Mouse (Mus musculus) embryonic stem cell, embryonic (primary cell): Measurements from ENCODE around the gene Tspan4.

Experiments
- CTCF ChIA-PET, 4 experiments: fragments of 300-600 bp in 2 of 4; fragments of 350-600 bp in 2 of 4; sonication (Branson Sonifier 250); formaldehyde crosslinking; loops; one replicate each; lab custom pipeline; 2022; ENCODE audit warnings: inconsistent platforms in 2 of 4; lab: Charles Lee
- POLR2A ChIA-PET, 4 experiments: fragments of 300-600 bp in 2 of 4; fragments of 350-600 bp in 2 of 4; sonication (Branson Sonifier 250); formaldehyde crosslinking; loops; one replicate each; lab custom pipeline; 2022; ENCODE audit warnings: antibody characterized with exemption in 4 of 4, inconsistent platforms in 1 of 4; lab: Charles Lee

Gene Tspan4

DNA sequence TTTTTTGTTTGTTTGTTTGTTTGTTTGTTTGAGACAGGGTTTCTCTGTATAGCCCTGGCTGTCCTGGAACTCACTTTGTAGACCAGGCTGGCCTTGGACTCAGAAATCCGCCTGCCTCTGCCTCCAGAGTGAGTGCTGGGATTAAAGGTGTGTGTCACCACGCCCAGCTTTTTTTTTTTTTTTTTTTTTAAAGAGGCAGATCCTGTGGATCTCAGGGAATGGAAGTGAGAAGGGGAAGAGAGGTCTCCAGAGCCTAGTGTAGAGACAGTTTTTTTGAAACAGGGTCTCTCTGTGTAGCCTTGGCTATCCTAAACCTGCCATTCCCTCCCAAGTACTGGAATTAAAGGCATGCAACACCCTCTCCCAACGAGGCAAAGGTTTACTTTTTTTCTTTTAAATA lies 28.7 kb upstream of the Tspan4 start:
- CTCF ChIA-PET = interaction anchor here (0.6 to 1.4 kb wide), 13 partner anchors 9 to 167 kb away, joined by 3 to 14 read pairs (median 4); no protein-coding TSS in a partner anchor
- POLR2A ChIA-PET = interaction anchor here (0.6 to 26.7 kb wide), 36 partner anchors 8 to 604 kb away, joined by 3 to 944 read pairs (median 6); partner anchors contain the start of genes Cd151 (in 3 of the 4), Cend1 (in 2 of the 4), Chid1 (in 2 of the 4) and Cracr2b (in 2 of the 4)

DNA sequence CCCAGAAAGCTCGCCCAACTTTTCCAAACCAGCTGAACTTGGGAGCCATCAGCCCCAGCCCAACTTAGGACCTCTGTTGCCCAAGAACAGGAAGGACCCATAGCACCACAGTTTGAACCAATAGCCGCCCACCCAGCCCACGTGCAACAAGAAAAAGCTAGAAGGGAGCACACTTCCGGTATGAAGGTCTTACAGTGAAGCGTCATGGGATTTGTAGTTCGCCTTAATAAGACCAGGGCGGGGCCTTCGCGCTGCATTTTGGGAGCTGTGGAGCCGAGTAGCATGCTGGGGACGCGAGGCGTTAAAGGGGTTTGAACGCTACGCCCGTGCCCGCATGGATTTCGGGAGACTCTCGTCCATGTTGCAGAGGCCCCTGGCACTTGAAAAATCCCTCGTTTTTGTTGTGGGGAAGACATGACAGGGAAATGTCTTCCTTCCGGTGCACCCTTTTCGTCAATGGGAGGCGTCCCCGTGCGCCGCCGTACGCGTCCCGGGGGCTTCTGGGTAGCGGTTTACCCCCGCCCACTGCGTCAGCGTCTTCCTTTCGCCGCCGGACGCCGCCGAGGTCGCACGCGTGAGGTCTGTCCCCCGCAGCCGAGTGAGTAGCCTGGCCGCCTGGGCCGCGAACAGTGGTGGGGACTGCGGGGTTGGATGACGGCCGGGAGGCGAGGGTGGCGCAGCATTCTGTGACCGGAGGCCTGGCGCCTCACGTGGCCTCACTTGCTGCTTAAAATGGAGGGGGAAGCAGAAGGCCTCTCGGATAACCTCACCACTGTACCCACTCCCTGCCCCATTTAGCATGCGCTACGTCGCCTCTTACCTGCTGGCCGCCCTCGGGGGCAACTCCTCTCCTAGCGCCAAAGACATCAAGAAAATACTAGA lies 27.7 kb upstream of the Tspan4 start, which contains the start of gene Rplp2:
TSS of gene Rplp2 (plus strand) at position 261 of the 882 bp plus-strand sequence.
- POLR2A ChIA-PET = interaction anchor here (0.5 to 26.7 kb wide), 68 partner anchors 8 to 1606 kb away, joined by 3 to 944 read pairs (median 4); partner anchors contain the start of genes Cd151 (in 4 of the 4), Chid1 (in 3 of the 4), Cracr2b (in 3 of the 4) and Polr2l (in 3 of the 4)
- CTCF ChIA-PET = interaction anchor here (0.6 to 1.4 kb wide), 18 partner anchors 8 to 177 kb away, joined by 3 to 14 read pairs (median 4); partner anchors contain the start of gene Taldo1 (in 1 of the 4)

DNA sequence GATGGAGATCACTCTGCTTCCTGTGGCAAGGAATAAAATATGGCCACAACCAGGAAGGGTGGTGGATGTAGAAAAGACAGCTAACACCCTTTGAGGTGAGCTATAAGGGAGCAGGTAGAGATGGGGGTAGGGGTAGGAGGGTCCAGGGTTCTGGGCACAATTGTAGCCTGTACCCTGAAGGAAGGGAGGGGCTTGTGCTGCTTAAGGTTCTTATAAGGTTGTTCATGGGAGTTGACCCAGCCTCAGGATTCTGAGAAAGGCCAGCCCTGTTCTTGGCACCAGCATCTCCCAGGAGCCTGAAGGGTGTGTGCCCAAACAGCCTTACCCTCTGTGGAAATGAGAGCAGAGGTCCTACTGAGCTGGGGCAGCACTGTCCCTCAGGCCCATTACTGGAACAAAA lies 23.1 kb upstream of the Tspan4 start:
- ChIA-PET POLR2A (interaction anchor here (0.6 to 26.7 kb wide), 23 partner anchors 8 to 235 kb away, joined by 3 to 944 read pairs (median 3); partner anchors contain the start of genes Cd151 (in 3 of the 4), Polr2l (in 3 of the 4), Taldo1 (in 3 of the 4) and Tspan4 (in 3 of the 4)), CTCF (interaction anchor here in 2 of 4 experiments (1.5 to 1.8 kb wide), 2 partner anchors 9 to 12 kb away, joined by 5 to 6 read pairs; no protein-coding TSS in a partner anchor)

- CTCF ChIA-PET = interaction anchor here in 1 of 4 experiments (0.7 to 3.2 kb wide), 3 partner anchors 16 to 75 kb away, joined by 3 to 15 read pairs (median 3); partner anchors contain the start of gene Slc25a22
- POLR2A ChIA-PET = interaction anchor here (0.6 to 26.7 kb wide), 14 partner anchors 10 to 238 kb away, joined by 3 to 944 read pairs (median 8); partner anchors contain the start of genes Cd151 (in 2 of the 4), Cend1 (in 2 of the 4), Cracr2b (in 2 of the 4) and Pidd1 (in 2 of the 4)
These were observed 21.4 kb upstream of the Tspan4 start for GRCm38 (mm10) chr7:141453636-141454035.

DNA sequence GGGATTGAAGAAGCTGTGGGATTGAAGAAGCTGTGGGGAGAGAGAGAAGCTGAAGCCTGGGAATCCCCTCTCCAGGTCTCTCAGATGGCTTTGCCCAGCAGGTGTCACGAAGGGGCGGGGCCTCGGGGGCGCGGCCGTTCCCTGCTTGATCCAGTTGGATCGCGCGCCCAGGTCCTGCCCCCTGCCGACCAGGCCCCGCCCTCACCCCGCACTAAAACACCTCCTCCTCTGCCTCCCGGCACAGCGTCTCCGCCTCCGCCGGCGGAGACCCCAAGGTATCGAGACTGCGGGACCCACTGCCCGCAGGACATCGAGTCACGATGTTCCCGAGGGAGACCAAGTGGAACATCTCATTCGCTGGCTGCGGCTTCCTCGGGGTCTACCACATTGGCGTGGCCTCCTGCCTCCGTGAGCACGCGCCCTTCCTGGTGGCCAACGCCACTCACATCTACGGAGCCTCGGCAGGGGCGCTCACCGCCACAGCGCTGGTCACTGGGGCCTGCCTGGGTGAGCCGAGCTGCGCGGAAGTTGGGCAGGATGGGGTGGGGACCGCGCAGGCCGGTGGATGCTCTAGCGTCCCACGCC lies 20.0 kb upstream of the Tspan4 start, which contains the start of gene Pnpla2:
TSS of gene Pnpla2 (plus strand) at position 232 of the 585 bp plus-strand sequence.
- CTCF ChIA-PET = interaction anchor here in 2 of 4 experiments (0.6 to 3.2 kb wide), 14 partner anchors 8 to 176 kb away, joined by 3 to 21 read pairs (median 4); partner anchors contain the start of genes Cd151 (in 1 of the 2), Rplp2 (in 1 of the 2) and Sct (in 1 of the 2)
- POLR2A ChIA-PET = interaction anchor here (0.6 to 38.4 kb wide), 33 partner anchors 4 to 482 kb away, joined by 3 to 944 read pairs (median 4); partner anchors contain the start of genes Cd151 (in 3 of the 4), Polr2l (in 3 of the 4), Rplp2 (in 3 of the 4) and Tspan4 (in 3 of the 4)

DNA sequence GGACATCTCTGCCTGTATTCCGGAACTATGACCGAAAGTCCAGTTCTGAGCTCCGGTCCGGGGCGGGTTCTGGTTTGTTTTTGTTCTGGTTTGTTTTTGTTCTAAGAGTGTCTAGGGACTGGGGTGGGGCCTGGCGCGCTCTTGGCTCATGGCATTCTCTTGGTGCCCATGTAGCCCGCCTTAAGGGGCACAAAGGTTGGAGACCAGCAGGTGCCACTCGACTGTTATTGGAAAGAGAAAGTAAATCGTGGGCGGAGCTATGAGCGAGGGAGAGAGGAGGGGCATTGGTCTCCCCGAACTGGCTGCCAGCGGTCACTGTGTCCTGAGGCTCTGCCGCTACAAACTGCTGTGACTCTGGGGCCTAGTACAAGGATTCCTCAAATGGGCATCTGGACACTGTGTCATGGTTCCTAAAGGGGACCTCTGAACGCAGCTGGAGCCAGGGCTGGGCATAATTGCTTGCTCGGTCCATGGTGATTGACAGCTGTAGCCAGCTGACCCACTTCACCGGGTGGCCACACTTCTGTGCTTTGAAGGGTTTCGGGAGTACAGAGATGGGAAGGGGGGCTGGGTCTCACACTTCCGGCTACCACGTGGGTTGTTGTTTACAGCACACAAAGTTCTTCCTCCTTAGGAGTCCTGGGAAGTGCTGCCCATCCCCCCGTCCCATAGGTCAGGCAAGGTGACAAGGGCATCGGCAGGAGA lies 19.3 kb upstream of the Tspan4 start:
- ChIA-PET POLR2A (interaction anchor here (0.6 to 38.4 kb wide), 26 partner anchors 3 to 482 kb away, joined by 3 to 944 read pairs (median 6); partner anchors contain the start of genes Polr2l (in 3 of the 4), Rplp2 (in 3 of the 4), Tspan4 (in 3 of the 4) and Cd151 (in 2 of the 4)), CTCF (interaction anchor here in 2 of 4 experiments (0.6 to 3.2 kb wide), 10 partner anchors 9 to 177 kb away, joined by 3 to 21 read pairs (median 6); partner anchors contain the start of genes Cd151 (in 1 of the 2), Pidd1 (in 1 of the 2), Rplp2 (in 1 of the 2) and Sct (in 1 of the 2))

DNA sequence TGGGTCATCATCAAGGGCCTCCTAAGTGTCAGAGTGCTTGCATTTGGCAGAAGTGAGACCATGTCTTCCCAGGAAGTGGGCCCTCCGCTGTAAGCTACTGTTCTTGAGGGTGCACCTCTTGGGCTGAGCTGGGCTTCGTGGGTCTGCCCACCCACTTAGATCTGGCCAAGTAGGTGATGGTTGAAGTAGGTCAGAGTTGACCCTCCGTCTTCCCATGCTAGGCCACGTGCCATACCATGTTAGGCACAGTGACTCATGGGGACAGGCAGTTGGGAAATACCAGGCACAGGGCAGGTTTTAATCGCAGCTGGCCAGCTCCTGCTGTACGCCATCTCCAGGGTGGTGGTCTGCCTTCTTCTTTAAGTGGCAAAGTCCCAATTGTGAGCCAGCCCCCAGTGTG lies 18.3 kb upstream of the Tspan4 start:
- CTCF ChIA-PET = interaction anchor here in 2 of 4 experiments (0.6 to 3.2 kb wide), 5 partner anchors 12 to 118 kb away, joined by 3 to 21 read pairs (median 9); partner anchors contain the start of genes Cd151 (in 1 of the 2) and Eps8l2 (in 1 of the 2)

DNA sequence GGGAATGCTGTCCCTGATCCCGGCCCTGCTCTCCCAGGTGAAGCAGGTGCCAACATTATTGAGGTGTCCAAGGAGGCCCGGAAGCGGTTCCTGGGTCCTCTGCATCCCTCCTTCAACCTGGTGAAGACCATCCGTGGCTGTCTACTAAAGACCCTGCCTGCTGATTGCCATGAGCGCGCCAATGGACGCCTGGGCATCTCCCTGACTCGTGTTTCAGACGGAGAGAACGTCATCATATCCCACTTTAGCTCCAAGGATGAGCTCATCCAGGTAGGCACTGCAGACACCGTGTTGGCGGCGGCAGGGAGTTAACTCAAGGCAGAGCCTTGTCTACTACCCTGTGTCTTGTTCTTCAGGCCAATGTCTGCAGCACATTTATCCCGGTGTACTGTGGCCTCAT lies 17.8 kb upstream of the Tspan4 start:
- ChIA-PET POLR2A (interaction anchor here in 3 of 4 experiments (0.6 to 38.4 kb wide), 11 partner anchors 1 to 194 kb away, joined by 3 to 944 read pairs (median 8); partner anchors contain the start of genes Cd151 (in 2 of the 3), Cracr2b (in 2 of the 3), Pnpla2 (in 2 of the 3) and Polr2l (in 2 of the 3)), CTCF (interaction anchor here (0.5 to 3.8 kb wide), 15 partner anchors 10 to 159 kb away, joined by 3 to 27 read pairs (median 6); partner anchors contain the start of genes Cd151 (in 1 of the 4), Eps8l2 (in 1 of the 4) and Rplp2 (in 1 of the 4))

More for the DNA sequence above, 18.3 kb upstream of the Tspan4 start:
- POLR2A ChIA-PET = interaction anchor here in 3 of 4 experiments (0.6 to 38.4 kb wide), 9 partner anchors 1 to 51 kb away, joined by 3 to 944 read pairs (median 465); partner anchors contain the start of genes Cd151 (in 2 of the 3), Cracr2b (in 2 of the 3), Pnpla2 (in 2 of the 3) and Polr2l (in 2 of the 3)

DNA sequence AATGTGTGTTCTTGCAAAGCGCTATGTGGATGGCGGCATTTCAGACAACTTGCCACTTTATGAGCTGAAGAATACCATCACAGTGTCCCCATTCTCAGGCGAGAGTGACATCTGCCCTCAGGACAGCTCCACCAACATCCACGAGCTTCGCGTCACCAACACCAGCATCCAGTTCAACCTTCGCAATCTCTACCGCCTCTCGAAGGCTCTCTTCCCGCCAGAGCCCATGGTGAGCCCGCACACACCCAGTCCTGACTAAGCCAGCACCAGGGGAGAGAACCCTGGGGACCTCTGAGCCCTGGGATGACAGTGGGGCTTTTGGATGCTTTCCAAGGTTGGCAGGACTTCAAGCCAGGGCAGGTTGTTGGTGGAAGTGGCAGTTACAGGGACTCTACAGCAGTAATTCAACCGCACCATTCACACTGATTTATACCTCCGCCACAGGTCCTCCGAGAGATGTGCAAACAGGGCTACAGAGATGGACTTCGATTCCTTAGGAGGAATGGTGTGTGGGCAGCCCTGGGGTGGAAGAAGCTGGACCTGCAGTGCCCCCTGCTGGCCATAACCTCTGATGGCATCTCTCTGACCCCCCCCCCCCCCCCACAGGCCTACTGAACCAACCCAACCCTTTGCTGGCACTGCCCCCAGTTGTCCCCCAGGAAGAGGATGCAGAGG lies 16.9 kb upstream of the Tspan4 start:
- POLR2A ChIA-PET = interaction anchor here in 3 of 4 experiments (0.6 to 38.4 kb wide), 25 partner anchors 0 to 545 kb away, joined by 3 to 944 read pairs (median 4); partner anchors contain the start of genes Rplp2 (in 3 of the 3), Cd151 (in 2 of the 3), Cend1 (in 2 of the 3) and Cracr2b (in 2 of the 3)

GRCm38 (mm10) chr7:141458661-141459060 lies 16.4 kb upstream of the Tspan4 start:
- CTCF ChIA-PET = interaction anchor here (0.5 to 3.8 kb wide), 42 partner anchors 8 to 1205 kb away, joined by 3 to 27 read pairs (median 3); partner anchors contain the start of genes Cend1 (in 2 of the 4), Rplp2 (in 2 of the 4), Cd151 (in 1 of the 4) and Chid1 (in 1 of the 4)
- POLR2A ChIA-PET = interaction anchor here in 3 of 4 experiments (0.6 to 38.4 kb wide), 26 partner anchors 1 to 545 kb away, joined by 3 to 944 read pairs (median 3); partner anchors contain the start of genes Rplp2 (in 3 of the 3), Cd151 (in 2 of the 3), Cend1 (in 2 of the 3) and Cracr2b (in 2 of the 3)

More for the DNA sequence above, 16.9 kb upstream of the Tspan4 start:
- CTCF ChIA-PET = interaction anchor here (0.5 to 3.8 kb wide), 44 partner anchors 9 to 913 kb away, joined by 3 to 27 read pairs (median 3); partner anchors contain the start of genes Rplp2 (in 2 of the 4), Cd151 (in 1 of the 4), Cend1 (in 1 of the 4) and Chid1 (in 1 of the 4)

GRCm38 (mm10) chr7:141459301-141459711 lies 15.7 kb upstream of the Tspan4 start:
- CTCF ChIA-PET = interaction anchor here (0.5 to 3.8 kb wide), 24 partner anchors 9 to 384 kb away, joined by 3 to 27 read pairs (median 5); partner anchors contain the start of genes Eps8l2 (in 1 of the 4), Pidd1 (in 1 of the 4), Polr2l (in 1 of the 4) and Rplp2 (in 1 of the 4)
- POLR2A ChIA-PET = interaction anchor here in 3 of 4 experiments (1.0 to 38.4 kb wide), 18 partner anchors 0 to 231 kb away, joined by 3 to 944 read pairs (median 6); partner anchors contain the start of genes Cd151 (in 2 of the 3), Cracr2b (in 2 of the 3), Pidd1 (in 2 of the 3) and Pnpla2 (in 2 of the 3)

GRCm38 (mm10) chr7:141460001-141460390 lies 15.0 kb upstream of the Tspan4 start:
- ChIA-PET POLR2A (interaction anchor here (0.6 to 38.4 kb wide), 20 partner anchors 1 to 245 kb away, joined by 3 to 944 read pairs (median 5); partner anchors contain the start of genes Cd151 (in 2 of the 4), Cracr2b (in 2 of the 4), Pidd1 (in 2 of the 4) and Pnpla2 (in 2 of the 4)), CTCF (interaction anchor here in 3 of 4 experiments (0.7 to 3.8 kb wide), 12 partner anchors 9 to 122 kb away, joined by 3 to 27 read pairs (median 6); partner anchors contain the start of genes Eps8l2 (in 1 of the 3) and Taldo1 (in 1 of the 3))

DNA sequence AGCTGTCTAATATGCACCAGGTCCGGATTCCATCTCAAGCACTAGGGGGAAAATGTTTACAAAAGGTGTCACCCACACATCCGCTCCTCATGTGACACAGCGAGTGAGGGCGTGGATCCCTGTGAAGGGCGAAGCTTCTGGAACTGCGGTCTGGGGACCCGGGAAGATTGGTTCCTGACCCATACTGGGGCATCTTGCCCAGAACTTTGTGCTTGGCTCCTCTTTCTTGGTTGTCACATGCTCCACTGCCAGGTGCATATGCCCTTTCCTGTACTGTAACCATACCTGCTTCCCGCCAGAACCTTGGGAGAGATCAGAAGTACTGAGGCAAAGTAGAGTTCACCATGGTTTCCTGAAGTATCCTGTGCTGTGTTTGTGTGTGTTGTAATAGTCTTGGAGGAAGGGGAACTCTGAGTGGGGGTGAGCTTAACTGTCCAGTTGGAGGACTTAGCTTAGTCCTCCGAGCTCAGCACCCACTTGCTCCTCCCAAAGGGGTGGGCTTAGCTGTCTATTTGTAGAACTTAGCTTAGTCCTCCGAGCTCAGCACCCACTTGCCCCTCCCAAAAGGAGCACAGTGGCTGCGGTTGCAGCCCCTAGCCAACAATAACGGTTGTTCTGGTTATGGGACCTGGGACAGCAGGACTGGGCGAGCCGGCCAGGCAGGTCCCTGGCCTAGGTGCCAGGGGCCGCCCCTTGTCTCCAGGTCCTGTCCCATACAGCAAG lies 14.5 kb upstream of the Tspan4 start, which contains the start of gene Cracr2b:
TSS of gene Cracr2b (plus strand) at position 704 of the 723 bp plus-strand sequence.
- CTCF ChIA-PET = interaction anchor here in 3 of 4 experiments (0.6 to 3.8 kb wide), 12 partner anchors 8 to 69 kb away, joined by 3 to 27 read pairs (median 4); partner anchors contain the start of gene Taldo1 (in 1 of the 3)
- POLR2A ChIA-PET = interaction anchor here (0.6 to 38.4 kb wide), 21 partner anchors 1 to 245 kb away, joined by 3 to 944 read pairs (median 4); partner anchors contain the start of genes Rplp2 (in 3 of the 4), Cd151 (in 2 of the 4), Cracr2b (in 2 of the 4) and Pidd1 (in 2 of the 4)
